In the genomic region with DNA sequence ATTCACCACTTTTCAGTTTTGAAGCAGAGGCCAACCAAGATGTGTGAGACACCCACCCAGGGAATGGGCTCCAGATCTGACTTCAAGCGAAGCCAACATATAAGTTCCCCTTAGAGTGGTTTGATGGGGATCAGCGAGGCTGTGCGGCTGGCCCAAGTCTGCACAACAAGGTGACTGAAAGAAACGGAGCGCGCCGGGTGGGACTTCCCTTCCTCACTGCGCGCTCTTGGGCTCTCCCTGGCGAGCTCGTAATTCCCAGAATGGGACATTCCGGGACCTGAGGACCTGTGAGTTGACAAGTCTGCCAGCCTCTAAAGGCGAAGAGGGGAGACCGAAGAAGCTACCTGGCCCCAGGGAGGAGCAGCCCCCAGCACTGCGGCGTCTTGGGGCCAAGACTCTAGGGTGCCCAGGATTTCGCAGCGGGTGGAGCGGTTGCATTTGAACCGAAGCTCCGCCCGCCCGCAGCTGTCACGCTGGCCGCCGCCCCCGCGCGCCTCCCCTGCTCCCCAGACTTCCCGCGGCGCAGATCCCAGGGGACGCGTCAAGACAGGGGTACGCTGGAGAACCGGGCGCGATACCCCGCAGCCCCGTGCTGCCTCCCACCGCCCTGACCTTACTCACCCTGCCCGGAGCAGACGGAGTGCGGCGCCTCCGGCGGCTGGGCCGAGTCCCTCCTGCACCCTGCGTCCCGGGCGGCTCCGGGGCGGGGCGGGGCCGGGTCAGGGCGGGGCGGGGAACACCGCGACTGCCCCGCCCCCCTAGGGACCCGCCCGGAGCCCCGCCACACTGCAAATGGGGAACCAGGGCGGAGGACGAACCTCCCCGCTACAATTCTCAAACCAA, we compare ENCODE assay signal across 8 mouse cellular contexts. TPM values are rescaled to one million over a fixed set of nuclear protein-coding genes. Genes with fewer than 3 reads are reported as not detected.
DNase-seq lines count a peak whose midpoint lies in the region; ATAC-seq and TF ChIP-seq lines count a peak whose summit lies in the region.

A gene (minus strand): TSS at position 440 of the 843 bp plus-strand sequence.

- under 1% methylated on average over 60 of the region's 66 CpGs for WGBS in embryonic facial prominence, embryonic 13.5 days
- under 1% methylated on average over 53 of the region's 66 CpGs for WGBS in heart, embryonic 11.5 days (ENCODE audit: insufficient replicate concordance)
- WGBS in liver, postnatal 0 days (ENCODE audit: insufficient replicate concordance): under 1% methylated on average over 57 of the region's 66 CpGs
- WGBS in neural tube, embryonic 14.5 days: under 1% methylated on average over 64 of the region's 66 CpGs

- peak within 1 kb of the TSS; percentile 74 for H3K9ac ChIP-seq in embryonic facial prominence, embryonic 13.5 days
- H3K9ac ChIP-seq in heart, embryonic 11.5 days (ENCODE audit: low read depth, low read length): peak within 1 kb of the TSS; percentile 68
- H3K9ac ChIP-seq in liver, postnatal 0 days (replicated peaks): peak within 1 kb of the TSS; percentile 79
- H3K9ac ChIP-seq in neural tube, embryonic 14.5 days (replicated peaks; ENCODE audit: low read depth, low read length): peak within 1 kb of the TSS; percentile 57

- no peaks in the 10 kb centered on the region for H3K36me3 ChIP-seq in testis, adult 2 months (ENCODE audit: control insufficient read depth, insufficient read depth, low read length)
- H3K36me3 ChIP-seq in embryonic facial prominence, embryonic 13.5 days: no peaks in the 10 kb centered on the region
- H3K36me3 ChIP-seq in heart, embryonic 11.5 days (ENCODE audit: control insufficient read depth, insufficient read depth, low read length): no peaks in the 10 kb centered on the region
- H3K36me3 ChIP-seq in liver, postnatal 0 days (replicated peaks; ENCODE audit: insufficient read depth, low read length): no peaks in the 10 kb centered on the region
- no peaks in the 10 kb centered on the region for H3K36me3 ChIP-seq in neural tube, embryonic 14.5 days (ENCODE audit: control insufficient read depth, insufficient read depth, low read length)

- H3K27ac ChIP-seq in testis, adult 2 months (ENCODE audit: control insufficient read depth, insufficient read depth, low read depth, low read length): peak within 1 kb of the TSS; percentile 70
- no peak within 1 kb of the TSS; the same call in 1 of the 2 replicates for H3K27ac ChIP-seq in embryonic facial prominence, embryonic 13.5 days
- H3K27ac ChIP-seq in heart, embryonic 11.5 days (ENCODE audit: low read depth, low read length): no peak within 1 kb of the TSS
- H3K27ac ChIP-seq in liver, postnatal 0 days (ENCODE audit: low read depth): peak within 1 kb of the TSS; percentile 90
- H3K27ac ChIP-seq in neural tube, embryonic 14.5 days (ENCODE audit: low read depth, low read length): no peak within 1 kb of the TSS

- H3K4me2 ChIP-seq in embryonic facial prominence, embryonic 13.5 days: peak within 1 kb of the TSS; percentile 95
- peak within 1 kb of the TSS; percentile 96 for H3K4me2 ChIP-seq in heart, embryonic 11.5 days
- H3K4me2 ChIP-seq in liver, postnatal 0 days (ENCODE audit: low read depth, low read length): peak within 1 kb of the TSS; percentile 89
- peak within 1 kb of the TSS; percentile 97 for H3K4me2 ChIP-seq in neural tube, embryonic 14.5 days (ENCODE audit: low read depth, low read length)

- DNase-seq in testis, postnatal 14 days (ENCODE audit: low spot score): no peak
- DNase-seq in kidney, adult 9 months: peak; percentile 84
- DNase-seq in liver, postnatal 0 days: peak; percentile 92
- DNase-seq in thymus, adult 18-20 months: peak; percentile 75 to 76

- H3K9me3 ChIP-seq in embryonic facial prominence, embryonic 13.5 days: no peaks in the 10 kb centered on the region
- no peaks in the 10 kb centered on the region for H3K9me3 ChIP-seq in heart, embryonic 11.5 days (replicated peaks; ENCODE audit: control insufficient read depth, low read length)
- H3K9me3 ChIP-seq in liver, postnatal 0 days (ENCODE audit: low read length): no peaks in the 10 kb centered on the region
- H3K9me3 ChIP-seq in neural tube, embryonic 14.5 days (ENCODE audit: control insufficient read depth, low read length): no peaks in the 10 kb centered on the region

- H3K4me3 ChIP-seq in testis, adult 2 months (ENCODE audit: control insufficient read depth, low read depth, low read length): peak within 1 kb of the TSS; percentile 88
- H3K4me3 ChIP-seq in embryonic facial prominence, embryonic 13.5 days: peak within 1 kb of the TSS; percentile 68
- H3K4me3 ChIP-seq in heart, embryonic 11.5 days (ENCODE audit: low read depth, low read length): peak within 1 kb of the TSS; percentile 75
- H3K4me3 ChIP-seq in liver, postnatal 0 days (ENCODE audit: low read depth, low read length): peak within 1 kb of the TSS; percentile 82
- peak within 1 kb of the TSS; percentile 48 for H3K4me3 ChIP-seq in neural tube, embryonic 14.5 days (ENCODE audit: low read depth, low read length)

- ATAC-seq in embryonic facial prominence, embryonic 13.5 days (ENCODE audit: insufficient number of reproducible peaks, insufficient read depth, low FRiP score, low TSS enrichment, low read depth): peak; percentile 54; the same call in 1 of the 2 replicates
- ATAC-seq in heart, embryonic 11.5 days (replicated peaks; ENCODE audit: insufficient number of reproducible peaks, low FRiP score, low TSS enrichment): peak; percentile 90
- ATAC-seq in liver, postnatal 0 days: peak; percentile 91
- peak; percentile 65 for ATAC-seq in neural tube, embryonic 14.5 days (ENCODE audit: low read depth)

- no peak for TF ChIP-seq EP300 in liver, postnatal 0 days (IDR thresholded peaks at IDR 0.05; ENCODE audit: low read depth)

- TF ChIP-seq CTCF in testis, adult 2 months (IDR thresholded peaks at IDR 0.05; ENCODE audit: control insufficient read depth, insufficient read depth, insufficient replicate concordance, low read depth, low read length): no peak
- TF ChIP-seq CTCF in liver, postnatal 0 days (IDR thresholded peaks at IDR 0.05; ENCODE audit: low read depth): peak; percentile 30

- peaks cover 16% of the 10 kb centered on the region for H3K4me1 ChIP-seq in testis, adult 2 months (ENCODE audit: control insufficient read depth, insufficient read depth, low read length)
- peaks cover 36% of the 10 kb centered on the region for H3K4me1 ChIP-seq in embryonic facial prominence, embryonic 13.5 days
- H3K4me1 ChIP-seq in heart, embryonic 11.5 days (ENCODE audit: control insufficient read depth, insufficient read depth, low read length): peaks cover 13% of the 10 kb centered on the region
- H3K4me1 ChIP-seq in liver, postnatal 0 days (ENCODE audit: insufficient read depth): peaks cover 69% of the 10 kb centered on the region
- peaks cover 4% of the 10 kb centered on the region; the same call in 1 of the 2 replicates for H3K4me1 ChIP-seq in neural tube, embryonic 14.5 days (ENCODE audit: control insufficient read depth, insufficient read depth, low read length)

- H3K27me3 ChIP-seq in testis, adult 2 months (ENCODE audit: control insufficient read depth, insufficient read depth, low read length): no peaks in the 10 kb centered on the region
- H3K27me3 ChIP-seq in embryonic facial prominence, embryonic 13.5 days: peaks cover 40% of the 10 kb centered on the region
- H3K27me3 ChIP-seq in heart, embryonic 11.5 days (ENCODE audit: control insufficient read depth, insufficient read depth, low read length): peaks cover 41% of the 10 kb centered on the region
- H3K27me3 ChIP-seq in liver, postnatal 0 days (ENCODE audit: insufficient read depth, low read length): no peaks in the 10 kb centered on the region
- H3K27me3 ChIP-seq in neural tube, embryonic 14.5 days (ENCODE audit: control insufficient read depth, insufficient read depth, low read length): peaks cover 22% of the 10 kb centered on the region

- TF ChIP-seq POLR2A in testis, adult 2 months (IDR thresholded peaks at IDR 0.05; ENCODE audit: control insufficient read depth, low read depth, low read length): 0 out of 2 replicates have a peak, but pooled peaks have one; percentile 6

RNA-seq across cellular contexts. Expression of the gene that starts here (rescaled TPM):
- polyA plus RNA-seq in testis, adult 2 months (2012; rRNA removed): 7.5 and 7.8 TPM in 2 replicates
- 1.3 and 1.6 TPM in 2 replicates for polyA plus RNA-seq in embryonic facial prominence, embryonic 13.5 days (2015; fragmentation: Nextera tagmentation; extraction: Ambion mirVana)
- polyA plus RNA-seq in heart, embryonic 11.5 days (2014; fragmentation: Nextera tagmentation; extraction: Ambion mirVana): 0.10 and 0.42 TPM in 2 replicates
- 1.3 and 2.3 TPM in 2 replicates for polyA plus RNA-seq in liver, postnatal 0 days (2015; fragmentation: Nextera tagmentation; extraction: Ambion mirVana)
- polyA plus RNA-seq in neural tube, embryonic 14.5 days (2014; fragmentation: Nextera tagmentation; extraction: Ambion mirVana): 0.23 and 0.26 TPM in 2 replicates

Comparison
In these comparisons a context has a peak if more than half of its experiments do, and no peak if none do; other contexts are left out.
1. Peak in ATAC-seq, H3K4me3 ChIP-seq, H3K9ac ChIP-seq and H3K4me2 ChIP-seq in heart, embryonic 11.5 days; RNA of the gene not detected or under 1 TPM.
2. Peak in ATAC-seq, H3K4me3 ChIP-seq, H3K9ac ChIP-seq and H3K4me2 ChIP-seq in neural tube, embryonic 14.5 days; RNA of the gene not detected or under 1 TPM.
3. H3K27ac ChIP-seq: peak in testis, adult 2 months (single experiment) and liver, postnatal 0 days (single experiment); none in embryonic facial prominence, embryonic 13.5 days (single experiment), heart, embryonic 11.5 days (single experiment) and neural tube, embryonic 14.5 days (single experiment).
4. Peak in every context shown above with its lines, with median percentiles within 50 percentile points of each other: H3K4me3 ChIP-seq, ATAC-seq, H3K4me2 ChIP-seq and H3K9ac ChIP-seq.